Mouse (Mus musculus): ENCODE measurements around the gene Fam111a. TPM values are rescaled to one million over a fixed set of nuclear protein-coding genes. Genes with fewer than 3 reads are reported as not detected.

The Fam111a gene
- polyA plus RNA-seq, 1 experiment from 2014 or later, result 24.5 TPM

GRCm38 (mm10) chr19:12571687-12572086 lies 26.1 kb downstream of the Fam111a start:
- Histone ChIP-seq H3K27ac (ENCODE audit: low read depth, low read length) (no peak overlapping the region), H3K4me1 (ENCODE audit: control insufficient read depth, insufficient read depth, low read length) (no peaks in the 10 kb centered on the region), H3K36me3 (ENCODE audit: control insufficient read depth, insufficient read depth, low read length) (no peaks in the 10 kb centered on the region), H3K9me3 (ENCODE audit: control insufficient read depth, low read length) (no peaks in the 10 kb centered on the region), H3K9ac (ENCODE audit: low read length) (no peak overlapping the region), H3K4me3 (ENCODE audit: low read depth, low read length) (no peak overlapping the region), H3K4me2 (ENCODE audit: low read depth) (no peak overlapping the region), H3K27me3 (ENCODE audit: control insufficient read depth, insufficient read depth, low read length) (no peaks in the 10 kb centered on the region)
- ATAC-seq (ENCODE audit: insufficient read depth, low FRiP score, low TSS enrichment) (no peak), DNase-seq (ENCODE audit: low spot score) (no peak)
- 95% methylated on average over 1 of the region's 1 CpGs for WGBS

GRCm38 (mm10) chr19:12572614-12573265 lies 27.2 kb downstream of the Fam111a start:
- Histone ChIP-seq H3K4me3 (ENCODE audit: low read depth, low read length) (no peak overlapping the region), H3K4me2 (ENCODE audit: low read depth) (peak overlapping the region; percentile 36), H3K9ac (ENCODE audit: low read length) (no peak overlapping the region; the same call in 1 of the 2 replicates), H3K9me3 (ENCODE audit: control insufficient read depth, low read length) (no peaks in the 10 kb centered on the region), H3K36me3 (ENCODE audit: control insufficient read depth, insufficient read depth, low read length) (no peaks in the 10 kb centered on the region), H3K27ac (ENCODE audit: low read depth, low read length) (no peak overlapping the region), H3K4me1 (ENCODE audit: control insufficient read depth, insufficient read depth, low read length) (no peaks in the 10 kb centered on the region), H3K27me3 (ENCODE audit: control insufficient read depth, insufficient read depth, low read length) (no peaks in the 10 kb centered on the region)
- 90% methylated on average over 1 of the region's 1 CpGs for WGBS
- no peak for DNase-seq (ENCODE audit: low spot score)
- ATAC-seq (ENCODE audit: insufficient read depth, low FRiP score, low TSS enrichment), result peak; percentile 55; the same call in 1 of the 2 replicates

GRCm38 (mm10) chr19:12573266-12574011 lies 27.9 kb downstream of the Fam111a start:
- Histone ChIP-seq H3K27me3 (ENCODE audit: control insufficient read depth, insufficient read depth, low read length) (no peaks in the 10 kb centered on the region), H3K4me1 (ENCODE audit: control insufficient read depth, insufficient read depth, low read length) (no peaks in the 10 kb centered on the region), H3K36me3 (ENCODE audit: control insufficient read depth, insufficient read depth, low read length) (no peaks in the 10 kb centered on the region), H3K9me3 (ENCODE audit: control insufficient read depth, low read length) (no peaks in the 10 kb centered on the region), H3K4me3 (ENCODE audit: low read depth, low read length) (peak overlapping the region; percentile 19), H3K27ac (ENCODE audit: low read depth, low read length) (no peak overlapping the region), H3K4me2 (ENCODE audit: low read depth) (peak overlapping the region; percentile 36), H3K9ac (ENCODE audit: low read length) (no peak overlapping the region)
- 7% methylated on average over 14 of the region's 14 CpGs for WGBS
- ATAC-seq (ENCODE audit: insufficient read depth, low FRiP score, low TSS enrichment), result peak; percentile 100
- peak; percentile 84 for DNase-seq (ENCODE audit: low spot score)

- Histone ChIP-seq H3K27ac (ENCODE audit: low read depth, low read length) (no peak overlapping the region), H3K36me3 (ENCODE audit: control insufficient read depth, insufficient read depth, low read length) (no peaks in the 10 kb centered on the region), H3K4me3 (ENCODE audit: low read depth, low read length) (peak overlapping the region; percentile 19), H3K9ac (ENCODE audit: low read length) (no peak overlapping the region), H3K4me2 (ENCODE audit: low read depth) (peak overlapping the region; percentile 36), H3K9me3 (ENCODE audit: control insufficient read depth, low read length) (no peaks in the 10 kb centered on the region), H3K27me3 (ENCODE audit: control insufficient read depth, insufficient read depth, low read length) (no peaks in the 10 kb centered on the region), H3K4me1 (ENCODE audit: control insufficient read depth, insufficient read depth, low read length) (no peaks in the 10 kb centered on the region)
- DNase-seq (ENCODE audit: low spot score) (peak; percentile 12), ATAC-seq (ENCODE audit: insufficient read depth, low FRiP score, low TSS enrichment) (no peak)
- 26% methylated on average over 5 of the region's 5 CpGs for WGBS
Observed at GRCm38 (mm10) chr19:12574012-12574407, 28.5 kb downstream of the Fam111a start.

- 86% methylated on average over 7 of the region's 7 CpGs for WGBS
- no peak for ATAC-seq (ENCODE audit: insufficient read depth, low FRiP score, low TSS enrichment)
- H3K9ac ChIP-seq (ENCODE audit: low read length), result no peak overlapping the region
- no peak overlapping the region for H3K4me3 ChIP-seq (ENCODE audit: low read depth, low read length)
- DNase-seq (ENCODE audit: low spot score), result no peak
- H3K9me3 ChIP-seq (ENCODE audit: control insufficient read depth, low read length), result no peaks in the 10 kb centered on the region
- no peaks in the 10 kb centered on the region for H3K4me1 ChIP-seq (ENCODE audit: control insufficient read depth, insufficient read depth, low read length)
- no peaks in the 10 kb centered on the region for H3K36me3 ChIP-seq (ENCODE audit: control insufficient read depth, insufficient read depth, low read length)
- no peak overlapping the region for H3K27ac ChIP-seq (ENCODE audit: low read depth, low read length)
- no peak overlapping the region for H3K4me2 ChIP-seq (ENCODE audit: low read depth)
- H3K27me3 ChIP-seq (ENCODE audit: control insufficient read depth, insufficient read depth, low read length), result no peaks in the 10 kb centered on the region
Observed at GRCm38 (mm10) chr19:12575107-12575506, 29.6 kb downstream of the Fam111a start.

- Histone ChIP-seq H3K27ac (ENCODE audit: low read depth, low read length) (no peak overlapping the region), H3K4me2 (ENCODE audit: low read depth) (no peak overlapping the region), H3K4me3 (ENCODE audit: low read depth, low read length) (no peak overlapping the region), H3K4me1 (ENCODE audit: control insufficient read depth, insufficient read depth, low read length) (no peaks in the 10 kb centered on the region), H3K27me3 (ENCODE audit: control insufficient read depth, insufficient read depth, low read length) (no peaks in the 10 kb centered on the region), H3K36me3 (ENCODE audit: control insufficient read depth, insufficient read depth, low read length) (no peaks in the 10 kb centered on the region), H3K9me3 (ENCODE audit: control insufficient read depth, low read length) (no peaks in the 10 kb centered on the region), H3K9ac (ENCODE audit: low read length) (no peak overlapping the region)
- ATAC-seq (ENCODE audit: insufficient read depth, low FRiP score, low TSS enrichment) (no peak), DNase-seq (ENCODE audit: low spot score) (no peak)
- WGBS, result 90% methylated on average over 2 of the region's 2 CpGs
Observed at GRCm38 (mm10) chr19:12575514-12575913, 30.0 kb downstream of the Fam111a start.

- no peaks in the 10 kb centered on the region for H3K36me3 ChIP-seq (ENCODE audit: control insufficient read depth, insufficient read depth, low read length)
- 92% methylated on average over 2 of the region's 2 CpGs for WGBS
- no peak for ATAC-seq (ENCODE audit: insufficient read depth, low FRiP score, low TSS enrichment)
- no peaks in the 10 kb centered on the region for H3K27me3 ChIP-seq (ENCODE audit: control insufficient read depth, insufficient read depth, low read length)
- no peak overlapping the region for H3K4me2 ChIP-seq (ENCODE audit: low read depth)
- H3K9me3 ChIP-seq (ENCODE audit: control insufficient read depth, low read length), result no peaks in the 10 kb centered on the region
- H3K4me3 ChIP-seq (ENCODE audit: low read depth, low read length), result no peak overlapping the region
- DNase-seq (ENCODE audit: low spot score), result no peak
- H3K27ac ChIP-seq (ENCODE audit: low read depth, low read length), result no peak overlapping the region
- no peaks in the 10 kb centered on the region for H3K4me1 ChIP-seq (ENCODE audit: control insufficient read depth, insufficient read depth, low read length)
- no peak overlapping the region for H3K9ac ChIP-seq (ENCODE audit: low read length)
Observed at GRCm38 (mm10) chr19:12576639-12577038, 31.1 kb downstream of the Fam111a start.

GRCm38 (mm10) chr19:12585310-12585709 lies 39.8 kb downstream of the Fam111a start:
- Histone ChIP-seq H3K27me3 (ENCODE audit: control insufficient read depth, insufficient read depth, low read length) (no peaks in the 10 kb centered on the region), H3K36me3 (ENCODE audit: control insufficient read depth, insufficient read depth, low read length) (no peaks in the 10 kb centered on the region), H3K4me2 (ENCODE audit: low read depth) (no peak overlapping the region), H3K4me3 (ENCODE audit: low read depth, low read length) (no peak overlapping the region), H3K9ac (ENCODE audit: low read length) (no peak overlapping the region), H3K27ac (ENCODE audit: low read depth, low read length) (no peak overlapping the region), H3K9me3 (ENCODE audit: control insufficient read depth, low read length) (no peaks in the 10 kb centered on the region), H3K4me1 (ENCODE audit: control insufficient read depth, insufficient read depth, low read length) (no peaks in the 10 kb centered on the region)
- 79% methylated on average over 4 of the region's 4 CpGs for WGBS
- ATAC-seq (ENCODE audit: insufficient read depth, low FRiP score, low TSS enrichment) (no peak), DNase-seq (ENCODE audit: low spot score) (no peak)

GRCm38 (mm10) chr19:12591908-12592307 lies 46.4 kb downstream of the Fam111a start:
- Histone ChIP-seq H3K27ac (ENCODE audit: low read depth, low read length) (no peak overlapping the region), H3K4me2 (ENCODE audit: low read depth) (no peak overlapping the region), H3K9me3 (ENCODE audit: control insufficient read depth, low read length) (no peaks in the 10 kb centered on the region), H3K9ac (ENCODE audit: low read length) (no peak overlapping the region), H3K4me3 (ENCODE audit: low read depth, low read length) (no peak overlapping the region), H3K36me3 (ENCODE audit: control insufficient read depth, insufficient read depth, low read length) (no peaks in the 10 kb centered on the region), H3K4me1 (ENCODE audit: control insufficient read depth, insufficient read depth, low read length) (no peaks in the 10 kb centered on the region), H3K27me3 (ENCODE audit: control insufficient read depth, insufficient read depth, low read length) (no peaks in the 10 kb centered on the region)
- DNase-seq (ENCODE audit: low spot score), result peak; percentile 56
- 0% methylated on average over 1 of the region's 1 CpGs for WGBS
- ATAC-seq (ENCODE audit: insufficient read depth, low FRiP score, low TSS enrichment), result peak; percentile 62; the same call in 1 of the 2 replicates

All from neural tube, embryonic 11.5 days (tissue).